Mouse (Mus musculus) neutrophil, adult 5-6 weeks (primary cell): ENCODE results near the gene Eif2b2. TPM values are rescaled to one million over a fixed set of nuclear protein-coding genes. Genes with fewer than 3 reads are reported as not detected.

Source experiments
- total RNA-seq: library from RNA; stranded (forward); fragments of 200-1000 nt; gene quantifications from 2 replicates; pipeline ENCODE4 v1.2.3, GENCODE M21; 2017

Gene Eif2b2
- total RNA-seq, 1 experiment from 2014 or later = 55.7 TPM

Other genes starting within 250 kb of the Eif2b2 start
- gene Fcf1, start 248.6 kb upstream of the Eif2b2 start, total RNA-seq = 90.1 and 92.3 TPM in 2 replicates
- gene Arel1, start 248.6 kb upstream of the Eif2b2 start, total RNA-seq = 45.1 and 48.8 TPM in 2 replicates
- 61.8 and 67.9 TPM in 2 replicates for gene Ylpm1, start 223.2 kb upstream of the Eif2b2 start, total RNA-seq
- gene Prox2, start 108.7 kb upstream of the Eif2b2 start, total RNA-seq = 1.6 and 5.0 TPM in 2 replicates
- 156 and 173 TPM in 2 replicates for gene Dlst, start 108.6 kb upstream of the Eif2b2 start, total RNA-seq
- not detected in 2 replicates for gene Rps6kl1, start 68.2 kb upstream of the Eif2b2 start, total RNA-seq
- gene Pgf, start 41.7 kb upstream of the Eif2b2 start, total RNA-seq = not detected in 2 replicates
- 9.6 and 10.1 TPM in 2 replicates for gene Mlh3, start 51.1 kb downstream of the Eif2b2 start, total RNA-seq
- gene Acyp1, start 69.0 kb downstream of the Eif2b2 start, total RNA-seq = 32.4 TPM in 2 replicates
- not detected in 2 replicates for gene Zc2hc1c, start 69.1 kb downstream of the Eif2b2 start, total RNA-seq
- 44.6 and 47.6 TPM in 2 replicates for gene Nek9, start 119.9 kb downstream of the Eif2b2 start, total RNA-seq
- gene Tmed10, start 155.4 kb downstream of the Eif2b2 start, total RNA-seq = 89.6 and 92.8 TPM in 2 replicates